Mouse (Mus musculus) liver, embryonic 11.5 days (tissue): Measurements from ENCODE around the gene Lbh. TPM values are rescaled to one million over a fixed set of nuclear protein-coding genes. Genes with fewer than 3 reads are reported as not detected.
A peak's percentile ranks its signal among the peaks of the same experiment; 100 is the strongest.

ENCODE experiments used
- ATAC-seq: fragments of 200-750 bp; cut with Nextera tagmentation; replicated peaks from 2 replicates; pipeline ENCODE4 v1.8.0; 2017; ENCODE audit warnings: moderate number of reproducible peaks, mild to moderate bottlenecking, moderate TSS enrichment, moderate library complexity; ENCODE audit not compliant: low FRiP score
- DNase-seq: peaks from one replicate; pipeline ENCODE4 v3.0.0-alpha.2; 2017; ENCODE audit warnings: low spot score
- H3K27ac ChIP-seq: fragments of 300-500 bp; sonication (generic); 2 replicates; pipeline ENCODE4 v1.5.1; 2014; ENCODE audit warnings: mild to moderate bottlenecking, low read depth, low read length, control low read depth
- H3K27me3 ChIP-seq: fragments of 300-500 bp; sonication (generic); replicated peaks from 2 replicates; pipeline ENCODE4 v1.6.1; 2014; ENCODE audit warnings: low read length, mixed read lengths; ENCODE audit not compliant: control insufficient read depth, insufficient read depth
- H3K36me3 ChIP-seq: fragments of 300-500 bp; sonication (generic); 2 replicates; pipeline ENCODE4 v1.6.1; 2014; ENCODE audit warnings: mild to moderate bottlenecking, low read length, moderate library complexity, mixed read lengths; ENCODE audit not compliant: control insufficient read depth, insufficient read depth
- H3K4me1 ChIP-seq: fragments of 300-500 bp; sonication (generic); replicated peaks from 2 replicates; pipeline ENCODE4 v1.6.1; 2014; ENCODE audit warnings: low read length, mixed read lengths; ENCODE audit not compliant: control insufficient read depth, insufficient read depth
- H3K4me2 ChIP-seq: fragments of 300-500 bp; sonication (generic); 2 replicates; pipeline ENCODE4 v1.6.1; 2014; ENCODE audit warnings: mild to moderate bottlenecking, control low read depth, moderate library complexity
- H3K4me3 ChIP-seq: fragments of 300-500 bp; sonication (generic); 2 replicates; pipeline ENCODE4 v1.5.1; 2014; ENCODE audit warnings: low read depth, low read length, control low read depth
- H3K9ac ChIP-seq: fragments of 300-500 bp; sonication (generic); 2 replicates; pipeline ENCODE4 v1.6.1; 2014; ENCODE audit warnings: low read depth, low read length, control low read depth
- H3K9me3 ChIP-seq: fragments of 300-500 bp; sonication (generic); 2 replicates; pipeline ENCODE4 v1.6.1; 2016; ENCODE audit warnings: low read length, inconsistent platforms, mixed read lengths; ENCODE audit not compliant: control insufficient read depth
- WGBS: fragments of 180-500 bp; shearing (Covaris S2); extraction: QIAGEN DNeasy Blood & Tissue Kit; methylation state at CpG from one replicate; pipeline ENCODE4 v1.1.7; 2014; 5-methylcytosine and 5-hydroxymethylcytosine counted together
- polyA plus RNA-seq: library from polyadenylated mRNA; unstranded; fragments of >200 nt; fragmentation: Nextera tagmentation; extraction: Ambion mirVana; gene quantifications from 2 replicates; pipeline ENCODE4 v1.2.1, GENCODE M21; 2014

Gene Lbh
- 2.3 and 2.4 TPM in 2 replicates for polyA plus RNA-seq

DNA sequence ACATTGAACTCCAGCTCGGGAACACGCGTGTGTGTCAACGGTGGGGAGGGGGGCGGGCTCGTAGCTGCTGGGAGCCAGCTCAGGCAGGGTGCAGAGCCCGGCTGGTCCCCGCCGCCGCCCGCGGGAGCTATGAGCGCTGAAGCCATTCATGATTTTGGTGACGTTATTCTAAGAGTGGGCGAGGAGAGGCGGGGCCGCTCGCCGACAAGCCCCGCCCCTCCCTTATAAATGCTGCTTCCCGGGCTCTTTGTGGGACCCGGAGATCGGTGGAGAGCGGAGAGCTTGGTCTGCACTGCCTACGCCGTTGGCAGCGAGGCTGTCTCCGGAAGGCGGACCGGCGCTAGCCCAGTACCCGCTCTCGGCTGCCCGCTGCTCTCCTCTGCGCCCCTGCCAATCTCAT lies at the start of gene Lbh:
Gene Lbh, plus strand, starts transcription at position 253 of the 400 bp plus-strand sequence.
- Histone ChIP-seq H3K4me1 (no peaks in the 10 kb centered on the region; the same call in 1 of the 2 replicates), H3K27ac (peak within 1 kb of the TSS; percentile 54), H3K36me3 (no peaks in the 10 kb centered on the region), H3K4me2 (peak within 1 kb of the TSS; percentile 80), H3K9ac (peak within 1 kb of the TSS; percentile 70), H3K4me3 (peak within 1 kb of the TSS; percentile 68), H3K27me3 (peaks cover 15% of the 10 kb centered on the region), H3K9me3 (no peaks in the 10 kb centered on the region)
- DNase-seq (peak; percentile 85), ATAC-seq (peak; percentile 86)
- WGBS = under 1% methylated on average over 35 of the region's 35 CpGs

- no peaks in the 10 kb centered on the region for H3K4me1 ChIP-seq
- no peak overlapping the region for H3K4me2 ChIP-seq
- H3K27me3 ChIP-seq = no peaks in the 10 kb centered on the region
- no peaks in the 10 kb centered on the region for H3K36me3 ChIP-seq
- H3K27ac ChIP-seq = no peak overlapping the region
- ATAC-seq (no peak), DNase-seq (no peak)
- no peak overlapping the region for H3K4me3 ChIP-seq
- 86% methylated on average over 9 of the region's 9 CpGs for whole genome bisulfite sequencing
- H3K9me3 ChIP-seq = no peaks in the 10 kb centered on the region
- H3K9ac ChIP-seq = no peak overlapping the region
Observed at GRCm38 (mm10) chr17:72878979-72879378, 39.1 kb upstream of the Lbh start.

GRCm38 (mm10) chr17:72880156-72880555 lies 37.9 kb upstream of the Lbh start:
- Histone ChIP-seq H3K36me3 (no peaks in the 10 kb centered on the region), H3K4me1 (no peaks in the 10 kb centered on the region), H3K4me2 (no peak overlapping the region), H3K4me3 (no peak overlapping the region), H3K27ac (no peak overlapping the region), H3K9ac (no peak overlapping the region), H3K9me3 (no peaks in the 10 kb centered on the region), H3K27me3 (no peaks in the 10 kb centered on the region)
- 70% methylated on average over 3 of the region's 3 CpGs for WGBS
- no peak for ATAC-seq
- no peak for DNase-seq

DNA sequence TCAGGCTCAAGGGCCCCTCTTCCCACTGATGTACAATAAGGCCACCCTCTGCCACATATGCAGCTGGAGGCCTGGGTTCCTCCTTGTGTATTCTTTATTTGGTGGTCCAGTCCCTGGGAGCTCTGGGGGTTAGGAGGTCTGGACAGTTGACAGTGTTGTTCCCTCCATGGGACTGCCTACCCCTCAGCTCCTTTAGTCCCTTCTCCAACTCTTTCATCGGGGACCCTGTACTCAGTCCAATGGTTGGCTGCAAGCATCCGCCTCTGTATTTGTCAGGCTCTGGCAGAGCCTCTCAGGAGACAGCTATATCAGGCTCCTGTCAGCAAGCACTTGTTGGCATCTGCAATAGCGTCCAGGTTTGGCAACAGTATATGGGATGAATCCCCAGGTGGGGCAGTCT lies 37.1 kb upstream of the Lbh start:
- no peak overlapping the region for H3K4me3 ChIP-seq
- no peaks in the 10 kb centered on the region for H3K4me1 ChIP-seq
- H3K27me3 ChIP-seq = no peaks in the 10 kb centered on the region
- ATAC-seq (no peak), DNase-seq (no peak)
- H3K36me3 ChIP-seq = no peaks in the 10 kb centered on the region
- H3K27ac ChIP-seq = no peak overlapping the region
- no peaks in the 10 kb centered on the region for H3K9me3 ChIP-seq
- H3K9ac ChIP-seq = no peak overlapping the region
- WGBS = 78% methylated on average over 3 of the region's 3 CpGs
- no peak overlapping the region for H3K4me2 ChIP-seq

- Histone ChIP-seq H3K4me2 (no peak overlapping the region), H3K9ac (no peak overlapping the region), H3K4me3 (no peak overlapping the region), H3K9me3 (no peaks in the 10 kb centered on the region), H3K4me1 (no peaks in the 10 kb centered on the region), H3K27ac (no peak overlapping the region), H3K27me3 (no peaks in the 10 kb centered on the region), H3K36me3 (no peaks in the 10 kb centered on the region)
- 54% methylated on average over 1 of the region's 1 CpGs for WGBS
- DNase-seq (no peak), ATAC-seq (no peak)
Observed at GRCm38 (mm10) chr17:72881804-72882203, 36.3 kb upstream of the Lbh start.

DNA sequence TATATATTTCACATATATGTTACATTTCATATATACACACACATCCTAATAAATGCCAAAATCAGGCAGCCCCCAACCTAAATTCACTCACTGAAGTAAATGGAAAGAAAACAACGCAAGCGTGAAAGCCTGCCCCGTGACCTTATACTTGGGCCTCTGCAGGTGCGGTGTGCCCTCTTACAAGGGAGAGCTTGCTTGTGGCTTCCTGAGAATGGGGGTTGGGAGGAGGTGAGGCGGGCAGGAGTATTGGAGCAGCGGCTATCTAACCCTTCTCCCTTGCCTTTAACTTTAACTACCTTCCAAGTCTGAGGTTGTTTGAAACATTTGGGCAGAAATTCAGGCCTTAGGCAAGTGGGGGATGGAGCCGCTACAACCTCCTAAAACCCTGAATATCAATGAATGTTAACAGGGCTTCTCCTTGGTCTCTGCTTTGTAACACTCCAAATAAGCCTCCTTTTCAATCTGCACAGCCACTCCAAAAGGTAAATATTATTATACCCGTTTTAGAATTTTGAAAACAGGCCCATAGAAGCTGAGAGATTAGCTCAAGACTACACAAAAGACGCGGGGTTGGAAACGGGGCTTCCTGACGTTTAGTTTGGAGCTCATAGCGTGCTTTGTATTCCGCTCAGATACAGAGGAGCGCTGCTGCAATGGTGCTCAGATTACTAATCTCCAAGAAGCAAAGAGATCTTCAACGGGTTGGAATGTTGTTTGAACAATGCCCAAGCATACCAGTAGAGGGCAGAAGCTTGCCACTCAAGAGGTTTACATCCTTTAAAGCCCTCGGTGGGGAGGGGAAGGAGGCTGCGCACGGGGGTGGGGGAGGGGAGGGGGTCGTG lies 28.3 kb upstream of the Lbh start:
- ATAC-seq (no peak), DNase-seq (no peak)
- no peaks in the 10 kb centered on the region for H3K4me1 ChIP-seq
- H3K4me3 ChIP-seq = no peak overlapping the region
- H3K27me3 ChIP-seq = no peaks in the 10 kb centered on the region
- no peak overlapping the region for H3K27ac ChIP-seq
- H3K9ac ChIP-seq = no peak overlapping the region
- H3K9me3 ChIP-seq = no peaks in the 10 kb centered on the region
- H3K4me2 ChIP-seq = no peak overlapping the region
- 24% methylated on average over 20 of the region's 20 CpGs for WGBS
- H3K36me3 ChIP-seq = no peaks in the 10 kb centered on the region

- Histone ChIP-seq H3K4me3 (no peak overlapping the region), H3K36me3 (no peaks in the 10 kb centered on the region), H3K9me3 (no peaks in the 10 kb centered on the region), H3K4me1 (no peaks in the 10 kb centered on the region), H3K9ac (no peak overlapping the region), H3K27ac (no peak overlapping the region), H3K27me3 (no peaks in the 10 kb centered on the region), H3K4me2 (no peak overlapping the region)
- DNase-seq (no peak), ATAC-seq (no peak)
- WGBS = 64% methylated on average over 8 of the region's 8 CpGs
Observed at GRCm38 (mm10) chr17:72890398-72890898, 27.7 kb upstream of the Lbh start.

DNA sequence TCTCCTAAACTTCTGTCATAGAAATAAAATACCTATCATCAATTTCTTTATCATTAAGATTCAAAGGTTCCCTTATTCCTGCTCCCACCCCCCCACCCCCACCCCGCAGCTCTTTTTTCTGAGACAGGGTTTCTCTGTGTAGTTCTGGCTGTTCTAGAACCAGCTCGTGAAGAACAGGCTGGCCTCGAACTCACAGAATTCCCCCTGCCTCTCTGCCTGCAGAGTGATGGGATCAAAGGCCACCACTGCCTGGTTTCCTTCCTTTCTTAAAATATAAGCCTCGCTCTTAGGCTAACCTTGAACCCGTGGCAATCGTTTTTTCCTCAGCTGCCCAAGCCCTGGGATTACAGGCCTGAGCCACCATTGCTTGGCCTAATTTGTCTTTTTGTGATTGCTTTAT lies 26.5 kb upstream of the Lbh start:
- Histone ChIP-seq H3K27ac (no peak overlapping the region), H3K9ac (no peak overlapping the region), H3K27me3 (no peaks in the 10 kb centered on the region), H3K4me1 (no peaks in the 10 kb centered on the region), H3K9me3 (no peaks in the 10 kb centered on the region), H3K4me3 (no peak overlapping the region), H3K4me2 (no peak overlapping the region), H3K36me3 (no peaks in the 10 kb centered on the region)
- ATAC-seq (no peak), DNase-seq (no peak)
- 86% methylated on average over 6 of the region's 6 CpGs for WGBS

GRCm38 (mm10) chr17:72895506-72895905 lies 22.6 kb upstream of the Lbh start:
- H3K9me3 ChIP-seq = no peaks in the 10 kb centered on the region
- 86% methylated on average over 3 of the region's 3 CpGs for WGBS
- DNase-seq = no peak
- no peak overlapping the region for H3K9ac ChIP-seq
- no peaks in the 10 kb centered on the region for H3K4me1 ChIP-seq
- no peak for ATAC-seq
- H3K4me3 ChIP-seq = no peak overlapping the region
- H3K4me2 ChIP-seq = no peak overlapping the region
- no peaks in the 10 kb centered on the region for H3K27me3 ChIP-seq
- H3K36me3 ChIP-seq = no peaks in the 10 kb centered on the region
- no peak overlapping the region for H3K27ac ChIP-seq
